Mouse (Mus musculus): Measurements from ENCODE around the gene Ybx1. TPM values are rescaled to one million over a fixed set of nuclear protein-coding genes. Genes with fewer than 3 reads are reported as not detected.

The Ybx1 gene
- polyA plus RNA-seq (2015; fragmentation: Illumina TruSeq; extraction: RNeasy Lipid Tissue Mini Kit (QIAGEN cat#74804); ENCODE audit: insufficient read depth, low replicate concordance): 517 TPM

GRCm38 (mm10) chr4:119294415-119295133 is at the start of gene Ybx1:
TSS of gene Ybx1 (minus strand) at chr4:119294604.

GRCm38 (mm10) chr4:119320131-119320830 is 25.9 kb upstream of the Ybx1 start, which contains the start of gene Ppih:
TSS of gene Ppih (minus strand) at chr4:119320546.

DNA sequence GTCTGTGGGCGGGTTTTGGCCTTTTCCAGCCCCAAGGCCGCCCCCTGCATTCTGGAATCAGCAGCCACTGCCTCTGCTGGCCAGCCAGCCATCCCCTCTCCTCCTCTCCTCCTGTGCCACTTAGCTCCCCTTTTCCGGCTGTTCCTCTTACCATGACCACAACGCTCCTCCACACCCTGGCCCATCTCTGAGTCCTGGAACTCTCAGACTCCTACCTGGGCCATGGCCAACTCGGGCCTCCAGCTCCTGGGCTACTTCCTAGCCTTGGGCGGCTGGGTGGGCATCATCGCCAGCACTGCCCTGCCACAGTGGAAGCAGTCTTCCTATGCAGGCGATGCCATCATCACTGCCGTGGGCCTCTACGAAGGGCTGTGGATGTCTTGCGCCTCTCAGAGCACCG is 39.1 kb downstream of the Ybx1 start, which contains the start of gene Cldn19:
TSS of gene Cldn19 (plus strand) at position 64 of the 400 bp plus-strand sequence.

GRCm38 (mm10) chr4:119232410-119233255 is 61.8 kb downstream of the Ybx1 start, which contains the start of the genes AU022252 and P3h1:
TSS of gene AU022252 (minus strand) at chr4:119232712.
TSS of gene P3h1 (plus strand) at chr4:119232915.

Other genes starting within 250 kb of the Ybx1 start
- gene Slc2a1, start 185.9 kb downstream of the Ybx1 start, polyA plus RNA-seq (2015; fragmentation: Illumina TruSeq; extraction: RNeasy Lipid Tissue Mini Kit (QIAGEN cat#74804); ENCODE audit: insufficient read depth, low replicate concordance): 16.5 TPM
- 3.7 TPM for gene Zfp691, start 120.4 kb downstream of the Ybx1 start, polyA plus RNA-seq (2015; fragmentation: Illumina TruSeq; extraction: RNeasy Lipid Tissue Mini Kit (QIAGEN cat#74804); ENCODE audit: insufficient read depth, low replicate concordance)
- gene Ermap, start 104.6 kb downstream of the Ybx1 start, polyA plus RNA-seq (2015; fragmentation: Illumina TruSeq; extraction: RNeasy Lipid Tissue Mini Kit (QIAGEN cat#74804); ENCODE audit: insufficient read depth, low replicate concordance): 26.1 TPM
- gene Svbp, start 99.3 kb downstream of the Ybx1 start, polyA plus RNA-seq (2015; fragmentation: Illumina TruSeq; extraction: RNeasy Lipid Tissue Mini Kit (QIAGEN cat#74804); ENCODE audit: insufficient read depth, low replicate concordance): 37.4 TPM
- gene Tmem269, start 76.4 kb downstream of the Ybx1 start, polyA plus RNA-seq (2015; fragmentation: Illumina TruSeq; extraction: RNeasy Lipid Tissue Mini Kit (QIAGEN cat#74804); ENCODE audit: insufficient read depth, low replicate concordance): 0.29 TPM
- 12.5 TPM for gene AU022252, start 61.9 kb downstream of the Ybx1 start, polyA plus RNA-seq (2015; fragmentation: Illumina TruSeq; extraction: RNeasy Lipid Tissue Mini Kit (QIAGEN cat#74804); ENCODE audit: insufficient read depth, low replicate concordance)
- 6.0 TPM for gene P3h1, start 61.7 kb downstream of the Ybx1 start, polyA plus RNA-seq (2015; fragmentation: Illumina TruSeq; extraction: RNeasy Lipid Tissue Mini Kit (QIAGEN cat#74804); ENCODE audit: insufficient read depth, low replicate concordance)
- not detected for gene Cldn19, start 39.2 kb downstream of the Ybx1 start, polyA plus RNA-seq (2015; fragmentation: Illumina TruSeq; extraction: RNeasy Lipid Tissue Mini Kit (QIAGEN cat#74804); ENCODE audit: insufficient read depth, low replicate concordance)
- gene Ppih, start 25.9 kb upstream of the Ybx1 start, polyA plus RNA-seq (2015; fragmentation: Illumina TruSeq; extraction: RNeasy Lipid Tissue Mini Kit (QIAGEN cat#74804); ENCODE audit: insufficient read depth, low replicate concordance): 62.7 TPM
- gene Ccdc30, start 120.9 kb upstream of the Ybx1 start, polyA plus RNA-seq (2015; fragmentation: Illumina TruSeq; extraction: RNeasy Lipid Tissue Mini Kit (QIAGEN cat#74804); ENCODE audit: insufficient read depth, low replicate concordance): 1.7 TPM
- gene Ppcs, start 127.8 kb upstream of the Ybx1 start, polyA plus RNA-seq (2015; fragmentation: Illumina TruSeq; extraction: RNeasy Lipid Tissue Mini Kit (QIAGEN cat#74804); ENCODE audit: insufficient read depth, low replicate concordance): 24.5 TPM
- gene Zmynd12, start 128.2 kb upstream of the Ybx1 start, polyA plus RNA-seq (2015; fragmentation: Illumina TruSeq; extraction: RNeasy Lipid Tissue Mini Kit (QIAGEN cat#74804); ENCODE audit: insufficient read depth, low replicate concordance): not detected
- 0.26 TPM for gene Rimkla, start 198.0 kb upstream of the Ybx1 start, polyA plus RNA-seq (2015; fragmentation: Illumina TruSeq; extraction: RNeasy Lipid Tissue Mini Kit (QIAGEN cat#74804); ENCODE audit: insufficient read depth, low replicate concordance)
- 43.8 TPM for gene Foxj3, start 242.4 kb upstream of the Ybx1 start, polyA plus RNA-seq (2015; fragmentation: Illumina TruSeq; extraction: RNeasy Lipid Tissue Mini Kit (QIAGEN cat#74804); ENCODE audit: insufficient read depth, low replicate concordance)
- 5.7 TPM for gene Frg2f1, start 244.9 kb upstream of the Ybx1 start, polyA plus RNA-seq (2015; fragmentation: Illumina TruSeq; extraction: RNeasy Lipid Tissue Mini Kit (QIAGEN cat#74804); ENCODE audit: insufficient read depth, low replicate concordance)

All from spleen, adult 10 weeks (tissue).